8 mouse cellular contexts compared by ENCODE assay signal in the genomic region with DNA sequence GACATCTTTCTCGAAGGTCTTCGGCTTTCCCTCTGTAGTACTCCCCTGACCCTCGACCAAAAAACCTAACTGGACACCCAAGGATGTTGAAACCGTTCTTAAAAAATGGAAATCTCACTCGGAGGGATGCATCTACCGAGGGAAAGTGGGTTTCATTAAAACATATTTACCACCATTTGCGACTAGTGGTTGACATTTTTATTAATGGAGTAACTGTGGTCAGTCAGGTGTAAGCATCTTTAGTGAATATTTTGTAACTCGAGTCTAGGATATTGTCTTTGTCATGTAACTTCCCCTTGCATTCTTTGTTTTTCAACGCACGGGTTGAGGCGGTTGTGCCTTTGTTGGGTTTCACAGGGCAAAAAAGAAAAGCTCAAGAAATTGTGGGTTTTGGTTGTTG. TPM values are rescaled to one million over a fixed set of nuclear protein-coding genes. Genes with fewer than 3 reads are reported as not detected.
A peak's percentile ranks its signal among the peaks of the same experiment; 100 is the strongest.
DNase-seq lines count a peak whose midpoint lies in the region; ATAC-seq lines count a peak whose summit lies in the region.

No protein-coding gene starts in this region.

- no peaks in the 10 kb centered on the region for H3K27me3 ChIP-seq in kidney, embryonic 14.5 days (ENCODE audit: control insufficient read depth, insufficient read depth, low read length)

- H3K27ac ChIP-seq in kidney, embryonic 14.5 days (ENCODE audit: low read depth, low read length), result peak overlapping the region; percentile 100
- peak overlapping the region; percentile 79 for H3K27ac ChIP-seq in macrophage

- H3K4me3 ChIP-seq in kidney, embryonic 14.5 days (ENCODE audit: low read length), result peak overlapping the region; percentile 86
- H3K4me3 ChIP-seq in macrophage (ENCODE audit: inconsistent target), result peak overlapping the region; percentile 75

- WGBS in kidney, embryonic 14.5 days, result under 1% methylated on average over 11 of the region's 11 CpGs
- WGBS in macrophage (ENCODE audit: missing documents), result 0% methylated on average over 11 of the region's 11 CpGs

- peak overlapping the region; percentile 96 for H3K9ac ChIP-seq in kidney, embryonic 14.5 days (ENCODE audit: low read depth, low read length)

- no peak for ATAC-seq in kidney, embryonic 14.5 days (ENCODE audit: low FRiP score, low TSS enrichment)

- no peaks in the 10 kb centered on the region for H3K4me1 ChIP-seq in kidney, embryonic 14.5 days (ENCODE audit: control insufficient read depth, insufficient read depth, low read length)

- intact Hi-C loops in left cerebral cortex, postnatal 25 days (cut with DNase I), result no loop called here
- intact Hi-C loops in gastrocnemius, postnatal 14 days (cut with DNase I; ENCODE audit: low total_unique reads), result no loop called here

- peaks cover 54% of the 10 kb centered on the region for H3K79me2 ChIP-seq in macrophage (ENCODE audit: inconsistent target)

- H3K36me3 ChIP-seq in kidney, embryonic 14.5 days (ENCODE audit: control insufficient read depth, insufficient read depth, low read length), result peaks cover 15% of the 10 kb centered on the region; the same call in 1 of the 2 replicates
- no peaks in the 10 kb centered on the region for H3K36me3 ChIP-seq in macrophage (ENCODE audit: inconsistent target)

- DNase-seq in kidney, postnatal 10 days, result no peak
- DNase-seq in MN1 (ENCODE audit: low spot score), result peak; percentile 56
- DNase-seq in forelimb bud, embryonic 11.5 days (ENCODE audit: low read depth, low spot score), result peak; percentile 23
- no peak for DNase-seq in left cerebral cortex, postnatal 25 days (ENCODE audit: low spot score in 2 of 2)
- no peak for DNase-seq in gastrocnemius, postnatal 14 days
- no peak for DNase-seq in urinary bladder, postnatal 14 days (ENCODE audit: low spot score)

- no peaks in the 10 kb centered on the region for H3K9me3 ChIP-seq in kidney, embryonic 14.5 days (ENCODE audit: control insufficient read depth, low read length)

- H3K4me2 ChIP-seq in kidney, embryonic 14.5 days (replicated peaks; ENCODE audit: low read depth, low read length), result peak overlapping the region; percentile 58

RNA-seq across cellular contexts. Expression of gene Tia1, which starts 1.0 kb away (rescaled TPM):
- polyA plus RNA-seq in kidney, embryonic 14.5 days (2014; fragmentation: Nextera tagmentation; extraction: Ambion mirVana), result 187 and 236 TPM in 2 replicates
- 100 to 1,000 TPM in 19 of 26 experiments, 10 to 100 TPM in 7; 49.4 to 334 (median 192) TPM for total RNA-seq in macrophage (2018; cell fraction: chromatin; rRNA removed)
- total RNA-seq in macrophage (2018; cell fraction: cytosol; rRNA removed), result 10 to 100 TPM in 11 of 26 experiments, 1 to 10 TPM in 15; 4.2 to 21.6 (median 9.6) TPM
- 100 to 1,000 TPM in 11 of 26 experiments, 10 to 100 TPM in 15; 27.4 to 211 (median 85.4) TPM for total RNA-seq in macrophage (2018; cell fraction: nucleus; rRNA removed)
- polyA plus RNA-seq in macrophage (2018), result 11.3 to 18.2 TPM (median 14.0 TPM) in 3 replicates
- 100 to 1,000 TPM; 107 to 116 TPM for total RNA-seq in left cerebral cortex, postnatal 25 days (2021)
- total RNA-seq in gastrocnemius, postnatal 14 days (2021), result 10 to 100 TPM; 21.5 to 25.2 TPM

RNA-seq across cellular contexts. Expression of gene Pcyox1, which starts 8.0 kb away (rescaled TPM):
- polyA plus RNA-seq in kidney, embryonic 14.5 days (2014; fragmentation: Nextera tagmentation; extraction: Ambion mirVana), result 40.9 and 96.4 TPM in 2 replicates
- total RNA-seq in macrophage (2018; cell fraction: chromatin; rRNA removed), result 10 to 100 TPM in 19 of 26 experiments, 1 to 10 TPM in 7; 4.0 to 68.5 (median 23.6) TPM
- total RNA-seq in macrophage (2018; cell fraction: cytosol; rRNA removed), result 100 to 1,000 TPM in 16 of 26 experiments, 10 to 100 TPM in 10; 71.2 to 169 (median 108) TPM
- 100 to 1,000 TPM in 11 of 26 experiments, 10 to 100 TPM in 15; 38.8 to 158 (median 98.4) TPM for total RNA-seq in macrophage (2018; cell fraction: nucleus; rRNA removed)
- 69.4 to 127 TPM (median 122 TPM) in 3 replicates for polyA plus RNA-seq in macrophage (2018)
- 100 to 1,000 TPM in 1 of 2 experiments, 10 to 100 TPM in 1; 95.3 to 104 TPM for total RNA-seq in left cerebral cortex, postnatal 25 days (2021)
- total RNA-seq in gastrocnemius, postnatal 14 days (2021), result 10 to 100 TPM; 63.0 to 63.1 TPM

RNA-seq across cellular contexts. Expression of gene Gm44790, which starts 21.5 kb away (rescaled TPM):
- not detected in 2 replicates for polyA plus RNA-seq in kidney, embryonic 14.5 days (2014; fragmentation: Nextera tagmentation; extraction: Ambion mirVana)
- total RNA-seq in macrophage (2018; cell fraction: chromatin; rRNA removed), result 1 to 10 TPM in 9 of 26 experiments, not detected in 17; 1.1 to 4.0 (median 2.0) TPM
- under 1 TPM in 2 of 26 experiments, not detected in 24; 0.20 to 0.31 TPM for total RNA-seq in macrophage (2018; cell fraction: cytosol; rRNA removed)
- 1 to 10 TPM in 2 of 26 experiments, under 1 TPM in 1, not detected in 23; 0.78 to 2.1 (median 1.0) TPM for total RNA-seq in macrophage (2018; cell fraction: nucleus; rRNA removed)
- not detected in 3 replicates for polyA plus RNA-seq in macrophage (2018)
- not detected for total RNA-seq in left cerebral cortex, postnatal 25 days (2021)
- total RNA-seq in gastrocnemius, postnatal 14 days (2021), result under 1 TPM in 1 of 2 experiments, not detected in 1; 0.47 TPM

RNA-seq across cellular contexts. Expression of gene C87436, which starts 33.2 kb away (rescaled TPM):
- 23.3 and 23.5 TPM in 2 replicates for polyA plus RNA-seq in kidney, embryonic 14.5 days (2014; fragmentation: Nextera tagmentation; extraction: Ambion mirVana)
- total RNA-seq in macrophage (2018; cell fraction: chromatin; rRNA removed), result 10 to 100 TPM in 18 of 26 experiments, 1 to 10 TPM in 8; 3.5 to 42.6 (median 15.7) TPM
- 10 to 100 TPM in 8 of 26 experiments, 1 to 10 TPM in 18; 3.0 to 14.3 (median 9.1) TPM for total RNA-seq in macrophage (2018; cell fraction: cytosol; rRNA removed)
- total RNA-seq in macrophage (2018; cell fraction: nucleus; rRNA removed), result 10 to 100 TPM in 14 of 26 experiments, 1 to 10 TPM in 12; 2.6 to 39.4 (median 12.5) TPM
- 8.0 to 12.3 TPM (median 8.9 TPM) in 3 replicates for polyA plus RNA-seq in macrophage (2018)
- total RNA-seq in left cerebral cortex, postnatal 25 days (2021), result 10 to 100 TPM; 19.2 to 19.5 TPM
- total RNA-seq in gastrocnemius, postnatal 14 days (2021), result 1 to 10 TPM; 6.4 to 7.8 TPM

RNA-seq across cellular contexts. Expression of gene Snrpg, which starts 33.9 kb away (rescaled TPM):
- 814 and 1,116 TPM in 2 replicates for polyA plus RNA-seq in kidney, embryonic 14.5 days (2014; fragmentation: Nextera tagmentation; extraction: Ambion mirVana)
- total RNA-seq in macrophage (2018; cell fraction: chromatin; rRNA removed), result 10 to 100 TPM in 4 of 26 experiments, 1 to 10 TPM in 21, not detected in 1; 1.5 to 20.4 (median 5.9) TPM
- total RNA-seq in macrophage (2018; cell fraction: cytosol; rRNA removed), result 10 to 100 TPM; 17.6 to 37.9 (median 25.2) TPM
- total RNA-seq in macrophage (2018; cell fraction: nucleus; rRNA removed), result 10 to 100 TPM in 6 of 26 experiments, 1 to 10 TPM in 20; 4.5 to 22.3 (median 8.0) TPM
- polyA plus RNA-seq in macrophage (2018), result 12.5 to 46.1 TPM (median 31.1 TPM) in 3 replicates
- 10 to 100 TPM; 58.9 to 62.2 TPM for total RNA-seq in left cerebral cortex, postnatal 25 days (2021)
- 10 to 100 TPM; 32.4 to 45.6 TPM for total RNA-seq in gastrocnemius, postnatal 14 days (2021)

Comparison
In these comparisons a context has a peak if more than half of its experiments do, and no peak if none do; other contexts are left out.
1. DNase-seq: peak in MN1 (single experiment) and forelimb bud, embryonic 11.5 days (single experiment); none in kidney, postnatal 10 days (single experiment), left cerebral cortex, postnatal 25 days (0 of 2), gastrocnemius, postnatal 14 days (single experiment) and urinary bladder, postnatal 14 days (single experiment).
2. RNA of gene Tia1, which starts 1.0 kb away (total RNA-seq): 107 to 116 TPM in left cerebral cortex, postnatal 25 days; 21.5 to 25.2 TPM in gastrocnemius, postnatal 14 days; every median in the first group is over 4 times any median in the second.